Mouse (Mus musculus) hindbrain, embryonic 14.5 days (tissue): ENCODE measurements at regions not wholly inside any gene's neighbourhood (a gene's known extent, or its start where the extent isn't known, plus 50 kb on each side); places are given as distances from the start of the nearest gene placed in this dataset.

Source experiments
- ATAC-seq: fragments of 200-750 bp; cut with Nextera tagmentation; 2 replicates; pipeline ENCODE4 v1.8.0; 2017; ENCODE audit warnings: moderate number of reproducible peaks, mild to moderate bottlenecking, moderate TSS enrichment, moderate library complexity; ENCODE audit not compliant: low FRiP score
- DNase-seq: peaks from one replicate; pipeline ENCODE4 v3.0.0-alpha.2; 2015; ENCODE audit warnings: low spot score
- H3K27ac ChIP-seq: fragments of 300-500 bp; sonication (generic); 2 replicates; pipeline ENCODE4 v1.5.1; 2014; ENCODE audit warnings: mild to moderate bottlenecking, moderate library complexity
- H3K27me3 ChIP-seq: fragments of 300-500 bp; sonication (generic); 2 replicates; pipeline ENCODE4 v1.6.1; 2014; ENCODE audit warnings: mild to moderate bottlenecking, low read length, mixed read lengths; ENCODE audit not compliant: control insufficient read depth, insufficient read depth
- H3K36me3 ChIP-seq: fragments of 300-500 bp; sonication (generic); replicated peaks from 2 replicates; pipeline ENCODE4 v1.6.1; 2014; ENCODE audit not compliant: control insufficient read depth, insufficient read depth
- H3K4me1 ChIP-seq: fragments of 300-500 bp; sonication (generic); replicated peaks from 2 replicates; pipeline ENCODE4 v1.6.1; 2014; ENCODE audit warnings: antibody characterized with exemption, low read length, mixed read lengths; ENCODE audit not compliant: control insufficient read depth, insufficient read depth
- H3K4me2 ChIP-seq: fragments of 300-500 bp; sonication (generic); replicated peaks from 2 replicates; pipeline ENCODE4 v1.6.1; 2014; ENCODE audit warnings: mild to moderate bottlenecking, moderate library complexity
- H3K4me3 ChIP-seq: fragments of 300-500 bp; sonication (generic); replicated peaks from 2 replicates; pipeline ENCODE4 v1.5.1; 2014; ENCODE audit warnings: mild to moderate bottlenecking, low read length
- H3K9ac ChIP-seq: fragments of 300-500 bp; sonication (generic); 2 replicates; pipeline ENCODE4 v1.6.1; 2014
- H3K9me3 ChIP-seq: fragments of 300-500 bp; sonication (generic); 2 replicates; pipeline ENCODE4 v1.6.1; 2016; ENCODE audit warnings: low read length; ENCODE audit not compliant: control insufficient read depth
- WGBS: fragments of 180-500 bp; shearing (Covaris S2); extraction: QIAGEN DNeasy Blood & Tissue Kit; methylation state at CpG from one replicate; pipeline ENCODE4 v1.1.7; 2014; 5-methylcytosine and 5-hydroxymethylcytosine counted together

- no peak for DNase-seq
- ATAC-seq: no peak
- H3K4me2 ChIP-seq: no peak overlapping the region
- no peaks in the 10 kb centered on the region for H3K9me3 ChIP-seq
- no peaks in the 10 kb centered on the region for H3K4me1 ChIP-seq
- no peak overlapping the region for H3K9ac ChIP-seq
- H3K36me3 ChIP-seq: no peaks in the 10 kb centered on the region
- 83% methylated on average over 2 of the region's 2 CpGs for WGBS
- H3K27ac ChIP-seq: no peak overlapping the region
- no peak overlapping the region for H3K4me3 ChIP-seq
- no peaks in the 10 kb centered on the region for H3K27me3 ChIP-seq
These were observed 157.5 kb upstream of the Brinp3 start for GRCm38 (mm10) chr1:146337049-146337448.

- Histone ChIP-seq H3K27ac (no peak overlapping the region), H3K27me3 (no peaks in the 10 kb centered on the region), H3K4me1 (no peaks in the 10 kb centered on the region), H3K36me3 (no peaks in the 10 kb centered on the region), H3K4me2 (no peak overlapping the region), H3K9ac (no peak overlapping the region), H3K4me3 (no peak overlapping the region), H3K9me3 (no peaks in the 10 kb centered on the region)
- DNase-seq: no peak
- 93% methylated on average over 1 of the region's 1 CpGs for WGBS
- no peak for ATAC-seq
These were observed 137.6 kb upstream of the Brinp3 start for GRCm38 (mm10) chr1:146356964-146357363.

GRCm38 (mm10) chr1:146358301-146358700 is 136.3 kb upstream of the Brinp3 start:
- Histone ChIP-seq H3K4me3 (no peak overlapping the region), H3K27me3 (no peaks in the 10 kb centered on the region), H3K9me3 (no peaks in the 10 kb centered on the region), H3K9ac (no peak overlapping the region), H3K4me1 (no peaks in the 10 kb centered on the region), H3K4me2 (no peak overlapping the region), H3K36me3 (no peaks in the 10 kb centered on the region), H3K27ac (no peak overlapping the region)
- ATAC-seq: no peak
- DNase-seq: no peak

- Histone ChIP-seq H3K27ac (no peak overlapping the region), H3K4me1 (no peaks in the 10 kb centered on the region), H3K27me3 (no peaks in the 10 kb centered on the region), H3K9ac (no peak overlapping the region), H3K4me3 (no peak overlapping the region), H3K9me3 (no peaks in the 10 kb centered on the region), H3K36me3 (no peaks in the 10 kb centered on the region), H3K4me2 (no peak overlapping the region)
- 33% methylated on average over 3 of the region's 3 CpGs for WGBS
- ATAC-seq: no peak
- DNase-seq: no peak
These were observed 134.9 kb upstream of the Brinp3 start for GRCm38 (mm10) chr1:146359632-146360031.

GRCm38 (mm10) chr1:146360124-146360523 is 134.4 kb upstream of the Brinp3 start:
- no peaks in the 10 kb centered on the region for H3K27me3 ChIP-seq
- no peak overlapping the region for H3K9ac ChIP-seq
- ATAC-seq: no peak
- no peak overlapping the region for H3K27ac ChIP-seq
- H3K4me3 ChIP-seq: no peak overlapping the region
- H3K36me3 ChIP-seq: no peaks in the 10 kb centered on the region
- H3K4me1 ChIP-seq: no peaks in the 10 kb centered on the region
- H3K4me2 ChIP-seq: no peak overlapping the region
- H3K9me3 ChIP-seq: no peaks in the 10 kb centered on the region
- no peak for DNase-seq

GRCm38 (mm10) chr1:146363777-146364176 is 130.8 kb upstream of the Brinp3 start:
- Histone ChIP-seq H3K36me3 (no peaks in the 10 kb centered on the region), H3K9ac (no peak overlapping the region), H3K27me3 (no peaks in the 10 kb centered on the region), H3K4me1 (no peaks in the 10 kb centered on the region), H3K27ac (no peak overlapping the region), H3K4me3 (no peak overlapping the region), H3K4me2 (no peak overlapping the region), H3K9me3 (no peaks in the 10 kb centered on the region)
- DNase-seq (no peak), ATAC-seq (no peak)
- 93% methylated on average over 2 of the region's 2 CpGs for WGBS
